Mouse (Mus musculus): ENCODE data around the gene Itga5. TPM values are rescaled to one million over a fixed set of nuclear protein-coding genes. Genes with fewer than 3 reads are reported as not detected.

The Itga5 gene
- total RNA-seq, 1 experiment from 2014 or later = 45.9 TPM

DNA sequence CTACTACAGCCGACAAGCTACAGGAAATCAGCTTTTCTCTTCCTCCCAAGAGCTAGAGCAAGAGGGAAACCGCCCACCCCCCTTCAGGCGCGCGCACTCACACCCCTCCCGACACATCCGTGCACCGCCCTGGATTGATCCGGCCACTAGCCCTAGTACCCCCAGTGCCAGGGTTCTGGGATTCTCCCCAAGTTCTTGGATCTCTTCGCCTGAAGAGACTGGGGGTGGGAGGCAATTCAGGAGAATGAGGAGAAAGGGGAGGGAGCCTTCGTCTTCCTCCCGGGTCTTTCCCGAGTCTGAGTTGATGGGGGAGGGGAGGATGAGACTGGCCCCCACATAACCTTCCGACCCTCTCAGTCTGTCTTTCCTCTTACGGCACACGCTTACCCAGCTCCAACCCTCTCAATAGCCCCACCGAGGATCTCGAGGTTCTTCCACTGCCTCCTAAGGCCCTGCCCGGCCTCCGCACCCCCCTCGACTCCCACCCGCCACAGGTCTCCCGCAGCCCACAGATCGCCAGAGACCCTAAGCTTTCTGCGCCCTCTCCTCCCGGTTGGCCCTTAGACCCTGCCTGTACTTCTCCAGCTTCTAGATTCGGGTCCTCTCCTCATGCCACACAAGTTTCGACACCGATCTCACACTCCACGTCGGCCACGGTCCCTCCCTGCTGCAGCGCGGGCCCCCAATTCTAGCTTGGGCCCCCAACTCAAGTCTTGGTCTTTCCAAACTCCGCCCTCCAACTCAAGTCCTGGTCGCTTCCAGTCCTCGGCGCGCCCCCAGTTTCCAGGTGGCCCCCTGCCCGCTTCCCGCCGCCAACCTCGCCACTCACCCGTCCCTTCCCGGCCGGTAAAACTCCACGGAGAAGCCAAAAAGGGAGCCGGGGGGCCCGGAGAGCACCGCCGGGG, 840 bp downstream of the Itga5 start:
- peak; percentile 45 for DNase-seq

GRCm38 (mm10) chr15:103364761-103365160, 1.8 kb downstream of the Itga5 start:
- DNase-seq = peak; percentile 43

DNA sequence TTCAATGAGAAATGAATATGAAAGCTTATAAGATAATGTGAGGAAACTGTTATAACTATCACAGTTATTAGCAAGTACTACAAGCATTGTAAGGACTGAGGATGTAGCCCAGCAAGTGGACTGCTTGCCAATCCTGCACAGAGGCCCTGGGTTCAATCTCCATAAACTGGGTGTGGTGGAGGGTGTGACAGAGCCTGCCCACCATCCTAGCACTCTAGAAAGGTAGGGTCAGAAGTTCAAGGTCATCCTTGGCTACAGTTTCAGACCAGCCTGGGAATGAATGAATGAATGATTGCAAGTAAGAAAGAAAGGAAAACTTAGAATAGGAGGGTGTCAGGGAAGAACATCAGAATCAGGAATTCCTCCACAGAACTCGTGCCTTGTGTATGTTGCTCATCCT, 2.8 kb downstream of the Itga5 start:
- DNase-seq = no peak

GRCm38 (mm10) chr15:103362950-103363349, 3.6 kb downstream of the Itga5 start:
- DNase-seq = no peak

GRCm38 (mm10) chr15:103362333-103362732, 4.2 kb downstream of the Itga5 start:
- DNase-seq = no peak

- DNase-seq = no peak
Observed at GRCm38 (mm10) chr15:103361269-103361668, 5.3 kb downstream of the Itga5 start.

DNA sequence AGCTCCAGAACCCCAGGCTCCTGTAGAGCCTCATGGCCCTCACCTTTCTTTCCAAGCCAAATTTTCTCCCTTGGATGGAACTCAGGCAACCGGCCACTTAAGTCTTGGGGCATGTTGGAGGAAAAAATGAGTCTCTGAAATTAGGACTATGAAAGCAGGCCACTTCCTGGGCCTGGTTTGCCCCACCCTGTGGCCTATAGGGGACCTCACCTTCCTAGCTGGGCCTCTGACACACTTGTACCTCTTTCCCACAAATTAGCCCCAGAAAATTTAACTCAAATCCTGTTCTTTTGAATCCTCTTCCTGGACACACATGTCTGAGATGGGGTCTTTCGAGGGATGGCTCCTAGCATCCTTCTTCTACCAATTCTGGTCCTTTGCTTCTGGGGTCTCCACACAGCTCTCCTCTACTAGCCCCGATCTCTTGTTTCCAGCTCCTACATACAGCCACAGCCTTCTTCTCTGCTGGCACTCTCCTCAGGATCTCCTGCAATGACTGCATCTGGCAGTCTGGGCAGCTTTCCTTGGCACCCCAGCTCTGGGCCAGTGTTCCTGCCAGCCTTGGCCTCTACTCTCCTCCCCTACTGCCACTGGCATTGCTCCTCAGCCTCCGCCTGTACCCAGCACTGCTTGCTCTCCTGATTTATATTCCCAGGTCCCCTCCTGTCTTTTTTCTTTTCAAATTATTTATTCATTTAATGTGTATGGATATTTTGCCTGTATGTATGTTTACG, 6.5 kb downstream of the Itga5 start:
- DNase-seq = peak; percentile 63

GRCm38 (mm10) chr15:103359122-103359510, 7.4 kb downstream of the Itga5 start:
- no peak for DNase-seq

DNA sequence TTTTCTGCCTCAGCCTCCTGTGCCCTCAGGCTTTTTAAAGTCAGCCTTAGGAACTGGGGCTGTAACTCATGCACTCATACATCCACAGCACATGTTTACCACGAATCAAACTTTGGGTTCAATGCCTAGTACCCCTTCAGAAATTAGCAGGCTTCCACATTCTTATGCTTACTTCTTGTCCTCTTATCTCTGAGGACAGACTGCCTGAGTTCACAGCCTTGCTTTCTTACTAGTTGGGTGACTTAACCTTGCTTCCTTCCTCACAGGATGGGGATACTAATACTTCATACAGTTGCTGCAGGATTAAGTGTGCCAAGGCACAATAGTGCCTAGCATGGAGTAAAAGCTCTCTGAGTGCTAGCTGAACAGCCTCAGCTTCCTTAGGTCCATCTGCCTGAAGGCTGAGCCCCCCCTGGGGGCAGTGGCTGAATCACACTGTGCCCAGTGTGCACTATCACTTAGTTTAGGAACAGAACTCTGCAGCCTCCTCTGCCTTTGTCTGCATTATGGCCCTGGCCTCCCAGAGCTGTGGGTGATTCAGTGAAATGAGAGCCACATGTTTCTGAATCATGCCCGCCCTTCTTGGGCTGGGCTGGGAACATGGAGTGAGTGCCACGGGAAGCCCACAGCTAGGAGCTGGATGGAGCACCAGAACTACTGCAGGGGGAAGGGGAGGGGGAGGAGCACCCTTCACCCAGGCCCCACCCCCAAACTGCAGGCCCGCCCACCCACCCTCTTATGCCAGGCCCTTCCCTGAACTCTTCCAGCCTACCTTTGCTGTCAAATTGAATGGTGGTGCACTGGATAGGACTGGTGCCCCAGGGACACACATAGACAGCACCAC, 8.1 kb downstream of the Itga5 start:
- DNase-seq = peak; percentile 53

- no peak for DNase-seq
Observed at GRCm38 (mm10) chr15:103357817-103358216, 8.7 kb downstream of the Itga5 start.

DNA sequence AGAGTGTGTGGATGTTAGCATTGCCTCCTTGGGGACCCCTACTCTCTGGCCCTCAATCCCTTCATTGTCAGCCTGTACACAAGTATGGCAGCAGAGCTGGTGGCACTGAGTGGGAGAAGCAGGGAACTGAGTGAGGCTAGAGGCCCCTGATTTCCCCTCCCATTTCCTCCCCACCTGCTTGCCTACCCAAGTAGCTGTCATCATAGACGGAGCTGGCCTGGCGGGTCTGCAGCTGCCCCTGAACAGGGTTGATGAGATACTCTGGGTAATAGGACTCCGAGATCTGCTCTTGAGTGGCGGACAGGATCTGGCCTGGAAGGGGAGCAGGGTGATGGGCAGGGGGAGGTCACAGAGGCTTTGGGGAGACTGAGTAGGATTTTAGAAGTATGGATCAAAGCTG, 10.4 kb downstream of the Itga5 start:
- no peak for DNase-seq

DNA sequence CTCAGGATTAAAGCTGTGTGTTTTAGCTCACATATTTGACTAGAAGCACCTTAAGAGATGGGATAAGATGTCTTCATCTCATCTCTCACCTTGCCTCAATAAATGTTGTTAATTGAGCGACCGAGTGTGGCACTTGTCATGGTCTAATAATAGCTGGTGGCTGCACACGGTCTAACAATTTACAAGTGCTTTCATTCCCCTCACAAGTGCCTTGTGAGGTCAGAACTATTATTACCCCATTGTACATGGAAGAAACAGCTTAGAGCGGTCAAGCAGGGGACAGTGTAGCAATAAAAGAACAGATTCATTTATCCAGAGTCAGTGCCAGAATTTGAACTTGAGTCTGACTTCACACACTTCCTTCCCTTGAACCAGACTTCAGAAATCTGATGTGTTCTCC, 11.1 kb downstream of the Itga5 start:
- DNase-seq = no peak

GRCm38 (mm10) chr15:103354690-103355089, 11.9 kb downstream of the Itga5 start:
- no peak for DNase-seq

DNA sequence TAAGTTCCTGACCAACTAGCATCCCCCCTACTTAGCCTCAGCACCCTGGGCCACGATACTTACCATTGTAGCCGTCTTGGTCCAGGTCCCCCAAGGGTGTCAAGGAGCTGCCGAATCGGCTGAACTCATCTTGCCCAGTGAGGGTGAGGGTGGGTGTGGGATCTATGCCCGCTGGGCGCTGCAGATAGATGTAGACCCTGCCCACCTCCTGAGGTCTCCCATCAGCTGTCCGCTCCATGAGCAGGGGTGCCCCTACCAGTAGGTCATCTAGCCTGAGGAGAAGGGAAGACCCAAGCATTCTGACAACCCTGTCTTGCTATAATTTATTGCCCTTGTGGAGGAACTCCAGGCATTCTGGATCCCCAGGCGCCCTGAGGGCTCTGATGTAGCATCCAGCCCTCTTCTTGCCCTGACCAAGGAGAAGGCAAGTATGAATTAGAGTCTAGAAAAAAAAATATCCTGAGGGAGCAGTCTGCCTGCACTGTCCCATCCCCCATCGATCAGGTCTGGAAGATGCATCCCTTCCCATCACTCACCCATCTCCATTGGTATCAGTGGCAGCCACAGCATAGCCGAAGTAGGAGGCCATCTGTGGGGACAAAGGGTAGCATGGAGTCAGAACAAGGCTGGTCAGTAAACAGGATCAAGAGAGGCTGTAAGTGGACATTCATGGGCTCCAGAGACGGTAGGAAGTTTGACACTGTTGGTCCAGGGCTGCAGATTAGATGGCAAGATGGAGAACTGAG, 12.9 kb downstream of the Itga5 start:
- DNase-seq = no peak

GRCm38 (mm10) chr15:103352856-103353255, 13.7 kb downstream of the Itga5 start:
- DNase-seq = peak; percentile 60

GRCm38 (mm10) chr15:103347275-103347684, 19.3 kb downstream of the Itga5 start:
- peak; percentile 67 for DNase-seq

DNA sequence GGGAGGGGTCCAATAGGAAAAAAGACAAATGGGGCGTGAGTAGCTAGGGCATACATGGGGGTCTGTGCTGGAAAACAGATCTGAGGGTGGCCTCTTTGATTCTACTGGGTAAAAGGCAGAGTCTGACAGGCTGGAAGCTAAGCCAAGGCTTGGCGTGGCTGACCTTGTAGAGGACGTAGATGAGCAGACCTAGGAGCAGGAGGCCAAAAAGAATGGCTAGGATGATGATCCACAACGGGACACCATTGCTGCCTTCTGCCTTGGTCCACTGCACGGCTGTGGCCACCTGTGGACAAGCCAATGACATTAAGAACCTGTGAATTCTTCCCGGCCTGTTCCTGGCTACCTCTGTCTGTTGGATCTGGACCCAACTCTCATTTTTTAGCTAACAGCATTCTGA, 20.8 kb downstream of the Itga5 start:
- DNase-seq = no peak

GRCm38 (mm10) chr15:103343556-103343955, 23.0 kb downstream of the Itga5 start:
- no peak for DNase-seq

DNA sequence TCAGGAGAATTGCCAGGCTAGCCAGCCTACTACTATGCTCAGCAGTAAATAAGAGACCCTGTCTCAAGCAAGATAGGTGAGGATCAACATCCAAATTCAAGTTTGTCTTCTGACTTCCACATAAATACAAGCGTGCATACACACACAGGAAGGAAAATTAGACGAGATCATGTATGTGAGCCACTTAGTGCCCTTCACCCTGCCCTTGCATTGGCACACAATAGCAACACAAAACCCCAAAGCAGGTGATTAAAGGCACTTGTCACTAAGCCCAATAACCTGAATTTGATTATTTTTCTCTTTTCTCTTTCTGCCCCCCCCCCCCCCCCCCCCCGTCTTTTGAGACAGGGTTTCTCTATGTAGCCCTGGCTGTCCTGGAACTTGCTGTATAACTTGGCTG, 23.6 kb downstream of the Itga5 start:
- DNase-seq = no peak

GRCm38 (mm10) chr15:103342415-103342814, 24.1 kb downstream of the Itga5 start:
- peak; percentile 61 for DNase-seq

GRCm38 (mm10) chr15:103341547-103341946, 25.0 kb downstream of the Itga5 start:
- no peak for DNase-seq

DNA sequence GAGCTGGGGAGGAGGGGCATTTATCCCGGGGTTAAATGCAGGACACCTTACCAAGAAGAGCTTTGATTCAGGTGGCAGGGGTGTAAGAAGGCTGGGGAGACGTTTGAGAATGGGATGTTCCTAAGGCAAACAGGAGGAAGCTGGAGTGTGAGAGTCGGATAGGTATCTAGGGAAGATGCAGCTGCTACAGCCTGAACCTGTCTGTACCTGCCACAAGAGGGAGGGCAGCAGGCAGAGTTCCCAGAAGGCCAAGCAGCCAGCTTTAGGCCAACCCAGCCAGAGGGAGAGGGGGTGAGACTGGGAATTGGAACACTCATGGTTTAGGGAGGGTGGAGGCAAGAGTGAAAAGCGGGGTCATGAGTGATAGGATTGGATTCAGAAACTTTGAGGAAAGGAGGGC, 25.8 kb downstream of the Itga5 start:
- no peak for DNase-seq

Measured in adrenal gland, postnatal 25 days (tissue).